Mouse (Mus musculus): ENCODE measurements around the gene Abcc10.

- TF ChIP-seq GATA1 (IDR thresholded peaks at IDR 0.05; ENCODE audit: borderline replicate concordance, low read length) (no peak), FLI1 (IDR thresholded peaks at IDR 0.05; ENCODE audit: low read length) (no peak)
Measured at GRCm38 (mm10) chr17:46273803-46274236, 54.3 kb downstream of the Abcc10 start.

All from megakaryocyte, embryonic 14.5 days (primary cell).